Mouse (Mus musculus): Measurements from ENCODE around the gene Tcf12. TPM values are rescaled to one million over a fixed set of nuclear protein-coding genes. Genes with fewer than 3 reads are reported as not detected.
A peak's percentile ranks its signal among the peaks of the same experiment; 100 is the strongest.

Gene Tcf12
- polyA plus RNA-seq, 1 experiment from 2014 or later: 8.2 TPM

- no peak overlapping the region for H3K4me2 ChIP-seq (ENCODE audit: low read depth, low read length)
- no peak overlapping the region for H3K4me3 ChIP-seq (ENCODE audit: low read depth, low read length)
- no peaks in the 10 kb centered on the region for H3K27me3 ChIP-seq (ENCODE audit: control insufficient read depth, insufficient read depth, low read depth, low read length)
- ATAC-seq (ENCODE audit: low read depth): no peak
- no peaks in the 10 kb centered on the region for H3K9me3 ChIP-seq (replicated peaks; ENCODE audit: control insufficient read depth, low read length)
- H3K36me3 ChIP-seq (ENCODE audit: control insufficient read depth, insufficient read depth): peaks cover 10% of the 10 kb centered on the region
- H3K4me1 ChIP-seq (ENCODE audit: control insufficient read depth, low read depth, low read length): no peaks in the 10 kb centered on the region
- 73% methylated on average over 5 of the region's 5 CpGs for WGBS (ENCODE audit: insufficient replicate concordance)
- no peak overlapping the region for H3K9ac ChIP-seq (ENCODE audit: low read depth, low read length)
- H3K27ac ChIP-seq (ENCODE audit: low read length): no peak overlapping the region
These were observed 269.8 kb downstream of the Tcf12 start for GRCm38 (mm10) chr9:71841850-71842249.

GRCm38 (mm10) chr9:71837366-71837765 lies 274.3 kb downstream of the Tcf12 start:
- H3K4me1 ChIP-seq (ENCODE audit: control insufficient read depth, low read depth, low read length): no peaks in the 10 kb centered on the region
- no peaks in the 10 kb centered on the region for H3K27me3 ChIP-seq (ENCODE audit: control insufficient read depth, insufficient read depth, low read depth, low read length)
- no peak for ATAC-seq (ENCODE audit: low read depth)
- 66% methylated on average over 5 of the region's 5 CpGs for WGBS (ENCODE audit: insufficient replicate concordance)
- H3K27ac ChIP-seq (ENCODE audit: low read length): no peak overlapping the region
- H3K9me3 ChIP-seq (replicated peaks; ENCODE audit: control insufficient read depth, low read length): no peaks in the 10 kb centered on the region
- H3K4me2 ChIP-seq (ENCODE audit: low read depth, low read length): no peak overlapping the region
- no peak overlapping the region for H3K4me3 ChIP-seq (ENCODE audit: low read depth, low read length)
- H3K36me3 ChIP-seq (ENCODE audit: control insufficient read depth, insufficient read depth): peaks cover 3% of the 10 kb centered on the region; the same call in 1 of the 2 replicates
- no peak overlapping the region for H3K9ac ChIP-seq (ENCODE audit: low read depth, low read length)

GRCm38 (mm10) chr9:71836366-71836765 lies 275.3 kb downstream of the Tcf12 start:
- Histone ChIP-seq H3K9ac (ENCODE audit: low read depth, low read length) (no peak overlapping the region), H3K27ac (ENCODE audit: low read length) (no peak overlapping the region), H3K27me3 (ENCODE audit: control insufficient read depth, insufficient read depth, low read depth, low read length) (no peaks in the 10 kb centered on the region), H3K4me3 (ENCODE audit: low read depth, low read length) (no peak overlapping the region), H3K4me2 (ENCODE audit: low read depth, low read length) (no peak overlapping the region), H3K9me3 (replicated peaks; ENCODE audit: control insufficient read depth, low read length) (no peaks in the 10 kb centered on the region), H3K36me3 (ENCODE audit: control insufficient read depth, insufficient read depth) (no peaks in the 10 kb centered on the region), H3K4me1 (ENCODE audit: control insufficient read depth, low read depth, low read length) (peaks cover 2% of the 10 kb centered on the region; the same call in 1 of the 2 replicates)
- no peak for ATAC-seq (ENCODE audit: low read depth)
- 68% methylated on average over 1 of the region's 1 CpGs for WGBS (ENCODE audit: insufficient replicate concordance)

- Histone ChIP-seq H3K27ac (ENCODE audit: low read length) (no peak overlapping the region), H3K4me3 (ENCODE audit: low read depth, low read length) (no peak overlapping the region), H3K4me1 (ENCODE audit: control insufficient read depth, low read depth, low read length) (peaks cover 2% of the 10 kb centered on the region; the same call in 1 of the 2 replicates), H3K9me3 (replicated peaks; ENCODE audit: control insufficient read depth, low read length) (no peaks in the 10 kb centered on the region), H3K4me2 (ENCODE audit: low read depth, low read length) (no peak overlapping the region), H3K36me3 (ENCODE audit: control insufficient read depth, insufficient read depth) (no peaks in the 10 kb centered on the region), H3K27me3 (ENCODE audit: control insufficient read depth, insufficient read depth, low read depth, low read length) (no peaks in the 10 kb centered on the region), H3K9ac (ENCODE audit: low read depth, low read length) (no peak overlapping the region)
- ATAC-seq (ENCODE audit: low read depth): no peak
- 43% methylated on average over 2 of the region's 2 CpGs for WGBS (ENCODE audit: insufficient replicate concordance)
These were observed 276.4 kb downstream of the Tcf12 start for GRCm38 (mm10) chr9:71835203-71835815.

- no peak overlapping the region for H3K4me3 ChIP-seq (ENCODE audit: low read depth, low read length)
- no peak for ATAC-seq (ENCODE audit: low read depth)
- no peaks in the 10 kb centered on the region for H3K9me3 ChIP-seq (replicated peaks; ENCODE audit: control insufficient read depth, low read length)
- no peaks in the 10 kb centered on the region for H3K36me3 ChIP-seq (ENCODE audit: control insufficient read depth, insufficient read depth)
- H3K27ac ChIP-seq (ENCODE audit: low read length): no peak overlapping the region
- WGBS (ENCODE audit: insufficient replicate concordance): 46% methylated on average over 4 of the region's 4 CpGs
- no peak overlapping the region for H3K4me2 ChIP-seq (ENCODE audit: low read depth, low read length)
- H3K27me3 ChIP-seq (ENCODE audit: control insufficient read depth, insufficient read depth, low read depth, low read length): no peaks in the 10 kb centered on the region
- no peak overlapping the region for H3K9ac ChIP-seq (ENCODE audit: low read depth, low read length)
- peaks cover 2% of the 10 kb centered on the region; the same call in 1 of the 2 replicates for H3K4me1 ChIP-seq (ENCODE audit: control insufficient read depth, low read depth, low read length)
These were observed 277.0 kb downstream of the Tcf12 start for GRCm38 (mm10) chr9:71834707-71835106.

- peak overlapping the region; percentile 38 for H3K4me2 ChIP-seq (ENCODE audit: low read depth, low read length)
These were observed 279.6 kb downstream of the Tcf12 start for GRCm38 (mm10) chr9:71831756-71832699.

GRCm38 (mm10) chr9:71830994-71831393 lies 280.7 kb downstream of the Tcf12 start:
- H3K9ac ChIP-seq (ENCODE audit: low read depth, low read length): no peak overlapping the region
- H3K4me1 ChIP-seq (ENCODE audit: control insufficient read depth, low read depth, low read length): peaks cover 2% of the 10 kb centered on the region; the same call in 1 of the 2 replicates
- H3K4me2 ChIP-seq (ENCODE audit: low read depth, low read length): no peak overlapping the region
- H3K36me3 ChIP-seq (ENCODE audit: control insufficient read depth, insufficient read depth): no peaks in the 10 kb centered on the region
- H3K27ac ChIP-seq (ENCODE audit: low read length): no peak overlapping the region
- H3K4me3 ChIP-seq (ENCODE audit: low read depth, low read length): no peak overlapping the region
- ATAC-seq (ENCODE audit: low read depth): no peak
- no peaks in the 10 kb centered on the region for H3K9me3 ChIP-seq (replicated peaks; ENCODE audit: control insufficient read depth, low read length)
- no peaks in the 10 kb centered on the region for H3K27me3 ChIP-seq (ENCODE audit: control insufficient read depth, insufficient read depth, low read depth, low read length)
- 64% methylated on average over 4 of the region's 4 CpGs for WGBS (ENCODE audit: insufficient replicate concordance)

More at GRCm38 (mm10) chr9:71831756-71832699, 279.6 kb downstream of the Tcf12 start:
- H3K9ac ChIP-seq (ENCODE audit: low read depth, low read length): no peak overlapping the region
- no peak overlapping the region for H3K27ac ChIP-seq (ENCODE audit: low read length)
- ATAC-seq (ENCODE audit: low read depth): peak; percentile 63
- peak overlapping the region; percentile 20; the same call in 1 of the 2 replicates for H3K4me3 ChIP-seq (ENCODE audit: low read depth, low read length)
- no peaks in the 10 kb centered on the region for H3K36me3 ChIP-seq (ENCODE audit: control insufficient read depth, insufficient read depth)
- no peaks in the 10 kb centered on the region for H3K9me3 ChIP-seq (replicated peaks; ENCODE audit: control insufficient read depth, low read length)
- H3K27me3 ChIP-seq (ENCODE audit: control insufficient read depth, insufficient read depth, low read depth, low read length): no peaks in the 10 kb centered on the region
- WGBS (ENCODE audit: insufficient replicate concordance): 36% methylated on average over 26 of the region's 26 CpGs
- peaks cover 2% of the 10 kb centered on the region; the same call in 1 of the 2 replicates for H3K4me1 ChIP-seq (ENCODE audit: control insufficient read depth, low read depth, low read length)

GRCm38 (mm10) chr9:71830365-71830764 lies 281.3 kb downstream of the Tcf12 start:
- no peak overlapping the region for H3K4me2 ChIP-seq (ENCODE audit: low read depth, low read length)
- no peak overlapping the region for H3K9ac ChIP-seq (ENCODE audit: low read depth, low read length)
- H3K4me3 ChIP-seq (ENCODE audit: low read depth, low read length): no peak overlapping the region
- ATAC-seq (ENCODE audit: low read depth): no peak
- WGBS (ENCODE audit: insufficient replicate concordance): 69% methylated on average over 5 of the region's 5 CpGs
- H3K36me3 ChIP-seq (ENCODE audit: control insufficient read depth, insufficient read depth): no peaks in the 10 kb centered on the region
- H3K27ac ChIP-seq (ENCODE audit: low read length): no peak overlapping the region
- no peaks in the 10 kb centered on the region for H3K9me3 ChIP-seq (replicated peaks; ENCODE audit: control insufficient read depth, low read length)
- peaks cover 2% of the 10 kb centered on the region; the same call in 1 of the 2 replicates for H3K4me1 ChIP-seq (ENCODE audit: control insufficient read depth, low read depth, low read length)
- no peaks in the 10 kb centered on the region for H3K27me3 ChIP-seq (ENCODE audit: control insufficient read depth, insufficient read depth, low read depth, low read length)

- Histone ChIP-seq H3K4me1 (ENCODE audit: control insufficient read depth, low read depth, low read length) (peaks cover 2% of the 10 kb centered on the region; the same call in 1 of the 2 replicates), H3K27ac (ENCODE audit: low read length) (no peak overlapping the region), H3K4me2 (ENCODE audit: low read depth, low read length) (no peak overlapping the region), H3K4me3 (ENCODE audit: low read depth, low read length) (no peak overlapping the region), H3K9me3 (replicated peaks; ENCODE audit: control insufficient read depth, low read length) (no peaks in the 10 kb centered on the region), H3K27me3 (ENCODE audit: control insufficient read depth, insufficient read depth, low read depth, low read length) (no peaks in the 10 kb centered on the region), H3K36me3 (ENCODE audit: control insufficient read depth, insufficient read depth) (no peaks in the 10 kb centered on the region), H3K9ac (ENCODE audit: low read depth, low read length) (no peak overlapping the region)
- no peak for ATAC-seq (ENCODE audit: low read depth)
- WGBS (ENCODE audit: insufficient replicate concordance): 63% methylated on average over 3 of the region's 3 CpGs
These were observed 281.9 kb downstream of the Tcf12 start for GRCm38 (mm10) chr9:71829753-71830152.
